Mouse (Mus musculus) kidney, embryonic 16.5 days (tissue): ENCODE data around the gene Mfsd10. TPM values are rescaled to one million over a fixed set of nuclear protein-coding genes. Genes with fewer than 3 reads are reported as not detected.

Experiments
- ATAC-seq: fragments of 200-750 bp; cut with Nextera tagmentation; 2 replicates; pipeline ENCODE4 v1.8.0; 2017; ENCODE audit warnings: moderate TSS enrichment; ENCODE audit not compliant: low FRiP score, low TSS enrichment
- H3K27ac ChIP-seq: fragments of 300-500 bp; sonication (generic); 2 replicates; pipeline ENCODE4 v1.5.1; 2014; ENCODE audit warnings: low read length
- H3K27me3 ChIP-seq: fragments of 300-500 bp; sonication (generic); 2 replicates; pipeline ENCODE4 v1.6.1; 2014; ENCODE audit warnings: low read length, control low read depth, mixed read lengths; ENCODE audit not compliant: insufficient read depth
- H3K36me3 ChIP-seq: fragments of 300-500 bp; sonication (generic); 2 replicates; pipeline ENCODE4 v1.6.1; 2014; ENCODE audit warnings: low read length, control low read depth, mixed read lengths; ENCODE audit not compliant: insufficient read depth
- H3K4me1 ChIP-seq: fragments of 300-500 bp; sonication (generic); 2 replicates; pipeline ENCODE4 v1.6.1; 2014; ENCODE audit warnings: low read length, control low read depth, mixed read lengths; ENCODE audit not compliant: insufficient read depth
- H3K4me2 ChIP-seq: fragments of 300-500 bp; sonication (generic); replicated peaks from 2 replicates; pipeline ENCODE4 v1.6.1; 2014; ENCODE audit warnings: low read depth, low read length
- H3K4me3 ChIP-seq: fragments of 300-500 bp; sonication (generic); 2 replicates; pipeline ENCODE4 v1.5.1; 2014; ENCODE audit warnings: mild to moderate bottlenecking, low read length
- H3K9ac ChIP-seq: fragments of 300-500 bp; sonication (generic); replicated peaks from 2 replicates; pipeline ENCODE4 v1.6.1; 2014; ENCODE audit warnings: low read length
- H3K9me3 ChIP-seq: fragments of 300-500 bp; sonication (generic); 2 replicates; pipeline ENCODE4 v1.6.1; 2016; ENCODE audit warnings: low read length, control low read depth
- WGBS: fragments of 180-500 bp; shearing (Covaris S2); extraction: QIAGEN DNeasy Blood & Tissue Kit; methylation state at CpG from one replicate; pipeline ENCODE4 v1.1.7; 2014; 5-methylcytosine and 5-hydroxymethylcytosine counted together
- polyA plus RNA-seq: library from polyadenylated mRNA; unstranded; fragments of >200 nt; fragmentation: Nextera tagmentation; extraction: Ambion mirVana; gene quantifications from 2 replicates; pipeline ENCODE4 v1.2.1, GENCODE M21; 2015

Gene Mfsd10
- polyA plus RNA-seq, 1 experiment from 2014 or later, result 154 TPM

DNA sequence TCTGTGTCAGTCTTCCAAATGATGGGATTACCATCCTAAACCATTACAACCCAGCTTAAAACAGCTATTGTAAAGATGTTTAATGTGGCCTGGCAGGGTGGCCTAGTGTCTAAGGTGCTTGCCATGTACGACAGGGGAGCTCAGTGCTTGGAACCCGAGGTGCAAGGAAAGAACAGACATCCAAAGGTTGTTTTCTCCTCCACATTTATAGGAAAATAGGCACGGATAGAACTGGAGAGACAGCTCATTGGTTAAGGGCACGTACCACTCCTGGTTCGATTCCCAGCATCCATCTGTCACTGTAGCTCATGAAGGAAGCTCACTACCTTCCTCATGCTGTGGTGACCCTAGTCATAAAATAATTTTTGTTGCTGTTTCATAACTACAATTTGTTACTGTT is 49.1 kb downstream of the Mfsd10 start:
- Histone ChIP-seq H3K9ac (no peak overlapping the region), H3K4me1 (0 out of 2 replicates have a peak, but pooled peaks cover 6% of the 10 kb centered on the region), H3K27ac (no peak overlapping the region), H3K36me3 (peaks cover 2% of the 10 kb centered on the region; the same call in 1 of the 2 replicates), H3K4me3 (no peak overlapping the region), H3K27me3 (no peaks in the 10 kb centered on the region), H3K4me2 (no peak overlapping the region), H3K9me3 (no peaks in the 10 kb centered on the region)
- no peak for ATAC-seq
- WGBS, result 88% methylated on average over 5 of the region's 5 CpGs

DNA sequence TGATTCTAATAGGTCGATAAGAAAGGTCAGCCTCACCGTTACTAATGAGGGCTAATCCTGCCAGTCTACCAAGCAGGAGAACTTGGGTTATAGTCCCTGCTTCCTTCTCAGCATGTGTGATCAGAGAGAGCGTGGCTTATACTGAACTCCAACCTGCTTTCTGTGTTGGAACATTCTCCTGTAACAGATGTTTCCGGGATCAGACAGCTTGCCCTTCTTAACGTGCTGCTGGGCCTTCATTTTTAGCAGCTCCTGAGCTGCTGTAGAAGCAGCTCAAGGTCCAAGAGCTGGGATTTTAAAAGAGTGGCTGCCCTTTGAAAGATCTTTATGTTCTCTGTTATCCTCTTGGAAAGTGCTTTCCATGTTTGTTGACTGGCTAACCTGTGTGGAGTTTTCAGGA is 51.8 kb downstream of the Mfsd10 start:
- no peak for ATAC-seq
- H3K36me3 ChIP-seq, result no peaks in the 10 kb centered on the region

More for the DNA sequence above, 51.8 kb downstream of the Mfsd10 start:
- H3K27ac ChIP-seq, result no peak overlapping the region
- WGBS, result 79% methylated on average over 5 of the region's 5 CpGs
- no peak overlapping the region for H3K9ac ChIP-seq
- no peaks in the 10 kb centered on the region for H3K27me3 ChIP-seq
- H3K4me3 ChIP-seq, result no peak overlapping the region
- no peaks in the 10 kb centered on the region for H3K9me3 ChIP-seq
- peaks cover 9% of the 10 kb centered on the region for H3K4me1 ChIP-seq
- H3K4me2 ChIP-seq, result no peak overlapping the region

Other genes with a start within 250 kb of the Mfsd10 start
- 22.6 and 25.0 TPM in 2 replicates for gene Tnip2, start 123.2 kb downstream of the Mfsd10 start, polyA plus RNA-seq
- 5.6 and 9.5 TPM in 2 replicates for gene Sh3bp2, start 111.4 kb downstream of the Mfsd10 start, polyA plus RNA-seq
- gene Add1, start 63.5 kb downstream of the Mfsd10 start, polyA plus RNA-seq, result 217 and 219 TPM in 2 replicates
- 24.5 and 24.8 TPM in 2 replicates for gene Nop14, start 22.9 kb upstream of the Mfsd10 start, polyA plus RNA-seq
- 2.3 and 2.7 TPM in 2 replicates for gene Grk4, start 23.2 kb upstream of the Mfsd10 start, polyA plus RNA-seq
- 11.1 and 13.9 TPM in 2 replicates for gene Htt, start 124.5 kb upstream of the Mfsd10 start, polyA plus RNA-seq